Mouse (Mus musculus): ENCODE results near the gene Rpl3. TPM values are rescaled to one million over a fixed set of nuclear protein-coding genes. Genes with fewer than 3 reads are reported as not detected.

Gene Rpl3
- polyA plus RNA-seq, 1 experiment: 12.0 TPM

GRCm38 (mm10) chr15:80119076-80119475, 27.4 kb upstream of the Rpl3 start:
- no peak overlapping the region for H3K4me3 ChIP-seq (replicated peaks)
- peaks cover 2% of the 10 kb centered on the region; the same call in 1 of the 2 replicates for H3K36me3 ChIP-seq (ENCODE audit: control insufficient read depth)
- TF ChIP-seq TAL1 (IDR thresholded peaks at IDR 0.05; ENCODE audit: low read length) (no peak), GATA1 (IDR thresholded peaks at IDR 0.05; ENCODE audit: low read length) (no peak)
- H3K27me3 ChIP-seq (ENCODE audit: control insufficient read depth): no peaks in the 10 kb centered on the region
- no peaks in the 10 kb centered on the region for H3K9me3 ChIP-seq (ENCODE audit: control insufficient read depth, low read length)
- peaks cover 33% of the 10 kb centered on the region for H3K4me1 ChIP-seq (ENCODE audit: control insufficient read depth)

GRCm38 (mm10) chr15:80117154-80117553, 25.5 kb upstream of the Rpl3 start:
- Histone ChIP-seq H3K4me1 (ENCODE audit: control insufficient read depth) (peaks cover 36% of the 10 kb centered on the region), H3K9me3 (ENCODE audit: control insufficient read depth, low read length) (no peaks in the 10 kb centered on the region), H3K4me3 (replicated peaks) (no peak overlapping the region), H3K36me3 (ENCODE audit: control insufficient read depth) (peaks cover 8% of the 10 kb centered on the region), H3K27me3 (ENCODE audit: control insufficient read depth) (no peaks in the 10 kb centered on the region)
- TF ChIP-seq GATA1 (IDR thresholded peaks at IDR 0.05; ENCODE audit: low read length) (no peak), TAL1 (IDR thresholded peaks at IDR 0.05; ENCODE audit: low read length) (no peak)

- Histone ChIP-seq H3K4me3 (replicated peaks) (no peak overlapping the region), H3K27me3 (ENCODE audit: control insufficient read depth) (no peaks in the 10 kb centered on the region), H3K9me3 (ENCODE audit: control insufficient read depth, low read length) (no peaks in the 10 kb centered on the region), H3K36me3 (ENCODE audit: control insufficient read depth) (peaks cover 12% of the 10 kb centered on the region), H3K4me1 (ENCODE audit: control insufficient read depth) (peaks cover 34% of the 10 kb centered on the region)
- no peak for TF ChIP-seq GATA1 (IDR thresholded peaks at IDR 0.05; ENCODE audit: low read length)
Observed at GRCm38 (mm10) chr15:80115866-80116794, 24.5 kb upstream of the Rpl3 start.

GRCm38 (mm10) chr15:80115256-80115655, 23.6 kb upstream of the Rpl3 start:
- TF ChIP-seq GATA1 (IDR thresholded peaks at IDR 0.05; ENCODE audit: low read length) (no peak), TAL1 (IDR thresholded peaks at IDR 0.05; ENCODE audit: low read length) (no peak)
- H3K4me3 ChIP-seq (replicated peaks): no peak overlapping the region
- H3K36me3 ChIP-seq (ENCODE audit: control insufficient read depth): peaks cover 15% of the 10 kb centered on the region
- H3K9me3 ChIP-seq (ENCODE audit: control insufficient read depth, low read length): no peaks in the 10 kb centered on the region
- no peaks in the 10 kb centered on the region for H3K27me3 ChIP-seq (ENCODE audit: control insufficient read depth)
- H3K4me1 ChIP-seq (ENCODE audit: control insufficient read depth): peaks cover 34% of the 10 kb centered on the region

DNA sequence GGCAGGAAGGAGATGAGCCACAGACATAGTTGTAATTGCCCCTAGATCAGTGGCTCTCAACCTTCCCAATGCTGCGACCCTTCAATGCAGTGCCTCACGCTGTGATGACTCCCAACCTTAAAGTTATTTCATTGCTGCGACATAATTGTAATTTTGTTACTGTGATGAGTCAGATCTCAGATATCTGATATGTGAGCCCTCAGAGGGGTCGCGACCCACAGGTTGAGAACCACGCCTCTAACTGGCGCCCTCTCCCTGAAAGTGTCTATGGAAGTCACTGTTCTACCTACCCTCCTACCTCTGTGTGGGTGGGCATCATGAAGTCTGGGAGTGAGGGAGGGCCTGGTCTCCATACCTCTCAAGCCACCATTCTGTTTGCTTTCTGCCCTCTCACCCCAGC, 22.7 kb upstream of the Rpl3 start:
- Histone ChIP-seq H3K4me3 (replicated peaks) (no peak overlapping the region), H3K27me3 (ENCODE audit: control insufficient read depth) (no peaks in the 10 kb centered on the region), H3K36me3 (ENCODE audit: control insufficient read depth) (peaks cover 17% of the 10 kb centered on the region), H3K9me3 (ENCODE audit: control insufficient read depth, low read length) (no peaks in the 10 kb centered on the region), H3K4me1 (ENCODE audit: control insufficient read depth) (peaks cover 34% of the 10 kb centered on the region)
- no peak for TF ChIP-seq GATA1 (IDR thresholded peaks at IDR 0.05; ENCODE audit: low read length)

DNA sequence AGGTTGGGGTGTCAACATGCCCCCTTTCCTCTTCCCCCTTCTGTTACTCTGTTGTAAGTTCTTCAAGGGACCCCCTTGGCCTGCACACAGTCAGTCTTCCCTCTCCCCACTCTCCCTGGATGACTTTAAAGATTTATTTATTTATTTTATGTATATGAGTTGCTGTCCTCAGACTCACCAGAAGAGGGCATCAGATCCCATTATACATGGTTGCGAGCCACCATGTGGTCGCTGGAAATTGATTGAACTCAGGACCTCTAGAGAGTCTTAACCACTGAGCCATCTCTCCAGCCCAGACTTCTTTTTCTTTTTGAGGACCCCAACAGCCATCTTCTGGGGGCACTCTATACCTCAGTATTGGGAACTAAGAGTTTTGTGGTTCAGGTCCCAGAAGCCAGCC, 20.8 kb upstream of the Rpl3 start:
- Histone ChIP-seq H3K4me1 (ENCODE audit: control insufficient read depth) (peaks cover 32% of the 10 kb centered on the region), H3K27me3 (ENCODE audit: control insufficient read depth) (no peaks in the 10 kb centered on the region), H3K9me3 (ENCODE audit: control insufficient read depth, low read length) (no peaks in the 10 kb centered on the region), H3K4me3 (replicated peaks) (no peak overlapping the region), H3K36me3 (ENCODE audit: control insufficient read depth) (peaks cover 17% of the 10 kb centered on the region)
- TF ChIP-seq TAL1 (IDR thresholded peaks at IDR 0.05; ENCODE audit: low read length) (no peak), GATA1 (IDR thresholded peaks at IDR 0.05; ENCODE audit: low read length) (no peak)

DNA sequence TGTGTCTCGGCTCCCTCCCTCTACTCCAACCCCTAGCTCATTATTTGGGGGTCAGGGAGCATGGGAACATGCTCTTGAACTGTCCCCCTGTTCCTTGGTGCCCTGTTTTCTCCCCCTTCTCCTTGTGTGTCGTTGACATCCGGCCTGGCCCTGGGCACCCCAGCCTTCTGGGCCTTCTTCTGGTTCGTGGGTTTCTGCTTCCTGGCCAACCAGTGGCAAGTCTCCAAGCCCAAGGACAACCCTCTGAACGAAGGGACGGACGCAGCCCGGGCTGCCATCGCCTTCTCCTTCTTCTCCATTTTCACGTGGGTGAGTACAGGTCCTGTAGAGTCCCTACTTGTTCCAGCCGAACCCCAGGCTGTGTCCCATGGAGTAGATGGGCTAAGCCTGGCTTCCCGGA, 19.8 kb upstream of the Rpl3 start:
- TF ChIP-seq GATA1 (IDR thresholded peaks at IDR 0.05; ENCODE audit: low read length) (no peak), TAL1 (IDR thresholded peaks at IDR 0.05; ENCODE audit: low read length) (no peak)
- Histone ChIP-seq H3K27me3 (ENCODE audit: control insufficient read depth) (no peaks in the 10 kb centered on the region), H3K36me3 (ENCODE audit: control insufficient read depth) (peaks cover 17% of the 10 kb centered on the region), H3K9me3 (ENCODE audit: control insufficient read depth, low read length) (no peaks in the 10 kb centered on the region), H3K4me1 (ENCODE audit: control insufficient read depth) (peaks cover 21% of the 10 kb centered on the region), H3K4me3 (replicated peaks) (no peak overlapping the region)

DNA sequence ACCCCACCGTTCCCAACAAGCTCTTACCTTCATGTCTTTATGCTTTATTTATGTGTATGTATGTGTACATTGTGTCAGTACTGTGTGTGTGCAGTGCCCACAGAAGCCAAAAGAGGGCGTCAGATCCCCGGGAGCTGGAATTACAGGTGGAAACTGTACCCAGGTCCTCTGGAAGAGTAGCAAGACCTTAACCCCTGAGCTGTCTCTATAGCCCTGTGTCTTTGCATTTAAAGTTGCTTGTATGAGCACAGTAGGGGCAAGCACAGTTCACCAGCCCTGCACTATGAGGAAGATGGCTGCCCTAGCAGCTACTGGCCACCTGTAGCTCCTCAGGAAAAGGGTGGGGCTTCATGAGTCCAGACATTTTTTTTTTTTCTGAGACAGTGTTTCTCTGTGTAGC, 15.9 kb upstream of the Rpl3 start:
- H3K36me3 ChIP-seq (ENCODE audit: control insufficient read depth): peaks cover 11% of the 10 kb centered on the region
- TF ChIP-seq TAL1 (IDR thresholded peaks at IDR 0.05; ENCODE audit: low read length) (no peak), GATA1 (IDR thresholded peaks at IDR 0.05; ENCODE audit: low read length) (no peak)
- peaks cover 28% of the 10 kb centered on the region for H3K4me1 ChIP-seq (ENCODE audit: control insufficient read depth)
- H3K27me3 ChIP-seq (ENCODE audit: control insufficient read depth): no peaks in the 10 kb centered on the region
- H3K9me3 ChIP-seq (ENCODE audit: control insufficient read depth, low read length): no peaks in the 10 kb centered on the region; the same call in 1 of the 2 replicates
- H3K4me3 ChIP-seq (replicated peaks): no peak overlapping the region

DNA sequence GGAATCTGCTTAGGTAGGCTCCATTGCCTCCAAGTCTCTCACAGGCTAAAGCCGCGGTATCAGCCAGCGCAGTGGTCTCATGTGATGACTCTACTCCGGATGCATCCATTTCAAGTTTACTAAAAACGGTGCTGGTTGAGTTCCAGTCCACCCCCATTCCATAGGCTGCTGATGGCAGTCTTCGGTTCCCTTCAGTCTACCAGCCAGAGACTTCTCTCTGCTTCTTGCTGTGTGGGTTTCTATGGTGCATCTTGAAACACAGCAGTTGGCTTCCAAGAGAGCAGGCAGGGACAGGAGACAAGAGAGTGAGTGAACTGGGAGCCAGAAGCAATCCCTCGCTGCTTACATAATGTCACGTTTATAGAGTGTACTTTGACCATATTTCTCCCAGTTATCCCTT, 15.5 kb upstream of the Rpl3 start:
- Histone ChIP-seq H3K4me3 (replicated peaks) (no peak overlapping the region), H3K27me3 (ENCODE audit: control insufficient read depth) (no peaks in the 10 kb centered on the region), H3K36me3 (ENCODE audit: control insufficient read depth) (peaks cover 9% of the 10 kb centered on the region), H3K4me1 (ENCODE audit: control insufficient read depth) (peaks cover 30% of the 10 kb centered on the region), H3K9me3 (ENCODE audit: control insufficient read depth, low read length) (no peaks in the 10 kb centered on the region; the same call in 1 of the 2 replicates)
- TF ChIP-seq GATA1 (IDR thresholded peaks at IDR 0.05; ENCODE audit: low read length): no peak
- no peak for TF ChIP-seq TAL1 (IDR thresholded peaks at IDR 0.05; ENCODE audit: low read length)

Data from erythroblast, embryonic 14.5 days (primary cell).